Mouse (Mus musculus) bone marrow, adult 2 months (tissue): ENCODE measurements at regions not wholly inside any gene's neighbourhood (a gene's known extent, or its start where the extent isn't known, plus 50 kb on each side); places are given as distances from the start of the nearest gene placed in this dataset.

Source experiments
- CTCF ChIP-seq: fragments of 200-500 bp; IDR thresholded peaks from 2 replicates; pipeline ENCODE4 v1.5.1; 2011; ENCODE audit warnings: low read length, control low read depth; ENCODE audit not compliant: control insufficient read depth, insufficient read depth
- POLR2A ChIP-seq: fragments of 200-500 bp; IDR thresholded peaks from 2 replicates; pipeline ENCODE4 v1.6.1; 2011; ENCODE audit warnings: low read depth, mild to moderate bottlenecking, control low read depth, low read length, borderline replicate concordance; ENCODE audit not compliant: control insufficient read depth

- TF ChIP-seq CTCF (no peak), POLR2A (no peak)
Measured at GRCm38 (mm10) chr16:50759979-50760378, 169.0 kb upstream of the Ccdc54 start.
